Mouse (Mus musculus) MEL-GATA-1-ER (cell line): ENCODE measurements around the gene Ptges3l.
"Not testable (repeated sequence)": the region's sequence is repeated elsewhere in the genome, so short reads cannot be mapped to it uniquely, and the experiment has no call there.

Source experiments
- DNase-seq: peaks from one replicate; pipeline ENCODE4 v3.0.0-alpha.2; 2012; ENCODE audit warnings: low read depth; ENCODE audit errors: extremely low read depth

Ptges3l gene

GRCm38 (mm10) chr11:101424925-101425813, at the start of gene Ptges3l, which contains the start of gene Rundc1:
Gene Ptges3l (minus strand): TSS chr11:101425333.
Gene Rundc1 (plus strand): TSS chr11:101425085.
- DNase-seq: peak; percentile 87

- no peak for DNase-seq
Observed at GRCm38 (mm10) chr11:101474298-101474697, 49.2 kb upstream of the Ptges3l start.

GRCm38 (mm10) chr11:101473686-101474085, 48.6 kb upstream of the Ptges3l start:
- DNase-seq: not testable (repeated sequence)

GRCm38 (mm10) chr11:101472336-101472735, 47.2 kb upstream of the Ptges3l start:
- DNase-seq: no peak

- DNase-seq: no peak
Observed at GRCm38 (mm10) chr11:101471926-101472325, 46.8 kb upstream of the Ptges3l start.

GRCm38 (mm10) chr11:101470206-101470605, 45.1 kb upstream of the Ptges3l start:
- no peak for DNase-seq

- no peak for DNase-seq
Observed at GRCm38 (mm10) chr11:101469155-101469554, 44.0 kb upstream of the Ptges3l start.

GRCm38 (mm10) chr11:101468731-101469130, 43.6 kb upstream of the Ptges3l start:
- DNase-seq: no peak

- DNase-seq: no peak
Observed at GRCm38 (mm10) chr11:101468263-101468688, 43.1 kb upstream of the Ptges3l start.

GRCm38 (mm10) chr11:101467477-101468262, 42.5 kb upstream of the Ptges3l start:
- peak; percentile 93 for DNase-seq

GRCm38 (mm10) chr11:101466552-101466950, 41.4 kb upstream of the Ptges3l start:
- not testable (repeated sequence) for DNase-seq

GRCm38 (mm10) chr11:101465869-101466551, 40.9 kb upstream of the Ptges3l start, which contains the start of gene Vat1:
Gene Vat1 (minus strand): TSS chr11:101466230.
- DNase-seq: no peak

- no peak for DNase-seq
Observed at GRCm38 (mm10) chr11:101465101-101465868, 40.2 kb upstream of the Ptges3l start.

GRCm38 (mm10) chr11:101464211-101465100, 39.3 kb upstream of the Ptges3l start, which contains the start of gene Rnd2:
Gene Rnd2 (plus strand): TSS chr11:101464999.
- no peak for DNase-seq

GRCm38 (mm10) chr11:101462583-101463440, 37.7 kb upstream of the Ptges3l start:
- no peak for DNase-seq

- DNase-seq: no peak
Observed at GRCm38 (mm10) chr11:101462141-101462540, 37.0 kb upstream of the Ptges3l start.

- no peak for DNase-seq
Observed at GRCm38 (mm10) chr11:101460321-101460720, 35.2 kb upstream of the Ptges3l start.

- no peak for DNase-seq
Observed at GRCm38 (mm10) chr11:101459716-101460115, 34.6 kb upstream of the Ptges3l start.

- DNase-seq: no peak
Observed at GRCm38 (mm10) chr11:101458217-101458616, 33.1 kb upstream of the Ptges3l start.
